Mouse (Mus musculus) subcutaneous adipose tissue, adult 2 months (tissue): Measurements from ENCODE around the gene Nxph3. TPM values are rescaled to one million over a fixed set of nuclear protein-coding genes. Genes with fewer than 3 reads are reported as not detected.

Source experiments
- polyA plus RNA-seq: library from polyadenylated mRNA; depleted of rRNA; stranded (reverse); fragments of >200 nt; gene quantifications from 2 replicates; pipeline ENCODE4 v1.2.3, GENCODE M21; 2012; ENCODE audit warnings: low replicate concordance; rRNA removed

Gene Nxph3
- 0.80 and 3.9 TPM in 2 replicates for polyA plus RNA-seq

GRCm38 (mm10) chr11:95514298-95514861 lies at the start of gene Nxph3:
TSS of gene Nxph3 (minus strand) at chr11:95514570.

Other genes starting within 250 kb of the Nxph3 start
- gene Kat7, start 204.3 kb downstream of the Nxph3 start, polyA plus RNA-seq: 38.0 and 44.5 TPM in 2 replicates
- 29.5 and 47.0 TPM in 2 replicates for gene Fam117a, start 177.6 kb downstream of the Nxph3 start, polyA plus RNA-seq
- gene Slc35b1, start 129.9 kb downstream of the Nxph3 start, polyA plus RNA-seq: 84.1 and 112 TPM in 2 replicates
- 43.6 and 54.7 TPM in 2 replicates for gene Spop, start 100.5 kb downstream of the Nxph3 start, polyA plus RNA-seq
- 3.3 and 174 TPM in 2 replicates for gene Ngfr, start 73.2 kb upstream of the Nxph3 start, polyA plus RNA-seq
- gene Phb, start 152.4 kb upstream of the Nxph3 start, polyA plus RNA-seq: 159 and 238 TPM in 2 replicates
- gene Zfp652, start 198.1 kb upstream of the Nxph3 start, polyA plus RNA-seq: 17.0 and 28.2 TPM in 2 replicates
- gene B130006D01Rik, start 209.0 kb upstream of the Nxph3 start, polyA plus RNA-seq: 0.07 and 0.24 TPM in 2 replicates